Mouse (Mus musculus) liver, embryonic 16.5 days (tissue): ENCODE measurements at regions not wholly inside any gene's neighbourhood (a gene's known extent, or its start where the extent isn't known, plus 50 kb on each side); places are given as distances from the start of the nearest gene placed in this dataset.

Experiments used
- ATAC-seq: fragments of 200-750 bp; cut with Nextera tagmentation; 2 replicates; pipeline ENCODE4 v1.8.0; 2017; ENCODE audit warnings: low read depth, mild to moderate bottlenecking, moderate number of reproducible peaks, moderate library complexity
- H3K27ac ChIP-seq: fragments of 300-500 bp; sonication (generic); 2 replicates; pipeline ENCODE4 v1.5.1; 2014; ENCODE audit warnings: mild to moderate bottlenecking, low read length
- H3K27me3 ChIP-seq: fragments of 300-500 bp; sonication (generic); 2 replicates; pipeline ENCODE4 v1.6.1; 2014; ENCODE audit warnings: low read depth, low read length, mixed read lengths; ENCODE audit not compliant: control insufficient read depth, insufficient read depth
- H3K36me3 ChIP-seq: fragments of 300-500 bp; sonication (generic); 2 replicates; pipeline ENCODE4 v1.6.1; 2014; ENCODE audit warnings: mild to moderate bottlenecking; ENCODE audit not compliant: control insufficient read depth, insufficient read depth
- H3K4me1 ChIP-seq: fragments of 300-500 bp; sonication (generic); 2 replicates; pipeline ENCODE4 v1.6.1; 2014; ENCODE audit warnings: low read depth, low read length, mixed read lengths; ENCODE audit not compliant: control insufficient read depth
- H3K4me2 ChIP-seq: fragments of 300-500 bp; sonication (generic); 2 replicates; pipeline ENCODE4 v1.6.1; 2014; ENCODE audit warnings: low read depth, low read length, mixed read lengths
- H3K4me3 ChIP-seq: fragments of 300-500 bp; sonication (generic); 2 replicates; pipeline ENCODE4 v1.5.1; 2014; ENCODE audit warnings: low read depth, mild to moderate bottlenecking, low read length
- H3K9ac ChIP-seq: fragments of 300-500 bp; sonication (generic); 2 replicates; pipeline ENCODE4 v1.6.1; 2014; ENCODE audit warnings: low read depth, low read length
- H3K9me3 ChIP-seq: fragments of 300-500 bp; sonication (generic); replicated peaks from 2 replicates; pipeline ENCODE4 v1.6.1; 2016; ENCODE audit warnings: low read length; ENCODE audit not compliant: control insufficient read depth
- WGBS: fragments of 180-500 bp; shearing (Covaris S2); extraction: QIAGEN DNeasy Blood & Tissue Kit; methylation state at CpG from one replicate; pipeline ENCODE4 v1.1.7; 2014; ENCODE audit not compliant: insufficient replicate concordance; 5-methylcytosine and 5-hydroxymethylcytosine counted together

DNA sequence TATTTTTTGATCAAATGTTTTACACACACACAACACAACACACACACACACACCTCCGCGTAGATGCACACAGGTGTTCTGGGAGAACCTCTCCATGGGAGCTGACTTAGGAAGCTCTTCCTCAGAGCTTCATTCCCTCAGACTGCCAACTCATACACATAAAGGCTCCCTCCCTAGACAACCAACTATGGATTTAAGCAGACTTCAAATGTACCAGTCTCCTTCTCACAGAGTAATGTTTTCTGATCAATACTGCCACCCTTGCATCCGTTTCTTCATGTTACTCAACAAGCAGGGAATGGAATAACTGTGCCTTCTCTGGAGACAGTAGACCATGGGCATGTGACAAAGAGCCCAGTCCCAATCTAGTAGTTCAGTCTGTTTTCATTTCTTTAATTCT is 219.0 kb downstream of the Mef2c start:
- no peaks in the 10 kb centered on the region for H3K36me3 ChIP-seq
- no peak overlapping the region for H3K4me3 ChIP-seq
- H3K9me3 ChIP-seq = no peaks in the 10 kb centered on the region
- no peak for ATAC-seq
- WGBS = 9% methylated on average over 3 of the region's 3 CpGs
- peaks cover 94% of the 10 kb centered on the region for H3K27me3 ChIP-seq
- no peaks in the 10 kb centered on the region for H3K4me1 ChIP-seq
- no peak overlapping the region for H3K9ac ChIP-seq
- no peak overlapping the region for H3K4me2 ChIP-seq
- no peak overlapping the region for H3K27ac ChIP-seq

DNA sequence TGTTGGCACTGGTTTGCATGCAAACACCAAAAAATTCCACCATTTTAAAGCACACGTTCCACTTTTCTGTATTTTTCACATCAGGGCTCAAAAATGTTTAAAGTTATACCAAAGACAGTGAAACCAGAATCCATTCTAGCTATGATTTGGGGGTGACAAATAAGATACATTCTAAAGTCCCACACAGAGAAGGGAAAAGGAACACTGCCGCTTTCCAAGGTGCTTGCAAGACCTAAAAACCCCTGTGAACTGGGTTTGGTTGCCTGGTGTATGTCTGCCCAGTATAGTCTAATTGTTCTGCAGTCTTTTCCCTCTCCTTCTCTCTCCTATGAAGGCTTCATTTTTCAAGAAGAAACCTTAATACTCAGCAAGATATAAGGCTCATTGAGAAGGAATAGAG is 219.6 kb downstream of the Mef2c start:
- Histone ChIP-seq H3K9ac (no peak overlapping the region), H3K36me3 (no peaks in the 10 kb centered on the region), H3K27ac (no peak overlapping the region), H3K4me2 (no peak overlapping the region), H3K4me3 (no peak overlapping the region), H3K27me3 (peaks cover 94% of the 10 kb centered on the region), H3K9me3 (no peaks in the 10 kb centered on the region), H3K4me1 (no peaks in the 10 kb centered on the region)
- WGBS = 16% methylated on average over 2 of the region's 2 CpGs
- no peak for ATAC-seq

DNA sequence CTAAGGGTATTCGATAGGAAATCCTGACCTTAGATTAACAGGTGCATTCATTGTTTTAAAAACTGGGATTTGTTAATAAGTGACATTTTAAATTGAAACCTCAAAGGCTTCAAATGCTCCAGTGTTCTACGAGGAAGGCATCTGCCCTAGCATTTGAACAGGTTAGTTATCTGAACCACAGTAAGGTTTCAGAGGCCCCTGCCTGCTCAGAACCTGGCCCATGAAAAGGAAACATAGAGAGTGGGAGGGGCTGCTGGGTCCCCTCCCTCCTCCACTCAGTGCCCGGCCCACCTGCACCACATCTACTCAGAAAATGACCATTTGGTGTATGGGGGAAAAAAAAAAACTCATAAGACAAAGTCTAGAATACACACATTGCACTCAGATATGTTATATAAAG is 220.4 kb downstream of the Mef2c start:
- Histone ChIP-seq H3K9me3 (no peaks in the 10 kb centered on the region), H3K4me1 (no peaks in the 10 kb centered on the region), H3K27me3 (peaks cover 91% of the 10 kb centered on the region), H3K4me3 (no peak overlapping the region), H3K27ac (no peak overlapping the region), H3K4me2 (no peak overlapping the region), H3K36me3 (no peaks in the 10 kb centered on the region), H3K9ac (no peak overlapping the region)
- ATAC-seq = no peak
- 16% methylated on average over 3 of the region's 3 CpGs for WGBS

DNA sequence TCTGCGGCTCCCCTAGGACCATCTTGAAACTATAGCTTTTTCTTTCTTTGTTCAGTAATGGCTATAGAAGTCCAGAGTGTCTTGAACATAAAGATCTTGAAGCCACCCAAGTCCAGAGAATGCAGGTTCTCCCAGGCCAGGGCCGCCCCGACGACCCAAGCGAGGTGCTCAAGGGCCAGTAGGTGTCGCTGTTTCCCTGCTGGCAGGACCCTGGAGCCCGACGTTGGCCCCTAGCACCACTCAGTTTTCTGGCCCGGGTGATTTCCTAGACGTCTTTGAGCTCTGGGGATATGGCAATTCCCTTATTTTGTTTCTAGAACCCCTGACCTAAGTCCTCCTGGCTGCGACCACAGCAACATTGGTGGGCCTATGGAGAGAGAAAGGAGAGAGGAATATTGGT is 221.2 kb downstream of the Mef2c start:
- under 1% methylated on average over 11 of the region's 11 CpGs for WGBS
- H3K27me3 ChIP-seq = peaks cover 92% of the 10 kb centered on the region
- no peak overlapping the region for H3K27ac ChIP-seq
- no peak overlapping the region for H3K4me3 ChIP-seq
- H3K36me3 ChIP-seq = no peaks in the 10 kb centered on the region
- no peak overlapping the region for H3K9ac ChIP-seq
- no peak for ATAC-seq
- no peaks in the 10 kb centered on the region; the same call in 1 of the 2 replicates for H3K4me1 ChIP-seq
- H3K9me3 ChIP-seq = no peaks in the 10 kb centered on the region
- no peak overlapping the region for H3K4me2 ChIP-seq

DNA sequence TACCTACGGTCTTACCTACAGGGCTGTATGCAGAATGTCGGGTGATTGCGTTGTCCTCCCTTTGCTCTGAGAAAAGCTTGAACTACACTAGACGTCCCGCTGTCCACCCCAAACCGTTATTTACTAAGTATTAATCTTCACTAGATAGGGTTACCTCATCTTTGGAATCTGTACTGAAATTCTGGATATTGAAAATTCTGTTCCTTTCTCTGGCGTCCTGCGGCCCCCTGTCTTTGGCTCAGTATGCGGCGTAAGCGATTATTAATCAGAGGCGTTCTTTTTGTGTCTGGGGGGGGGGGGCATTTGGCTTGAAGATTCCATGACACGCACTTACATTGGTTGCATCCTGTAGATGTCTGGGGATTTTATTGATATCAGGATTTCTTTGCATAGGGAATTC is 222.0 kb downstream of the Mef2c start:
- Histone ChIP-seq H3K36me3 (no peaks in the 10 kb centered on the region), H3K9ac (no peak overlapping the region), H3K9me3 (no peaks in the 10 kb centered on the region), H3K27ac (no peak overlapping the region), H3K27me3 (peaks cover 93% of the 10 kb centered on the region), H3K4me3 (no peak overlapping the region), H3K4me2 (no peak overlapping the region), H3K4me1 (no peaks in the 10 kb centered on the region; the same call in 1 of the 2 replicates)
- 8% methylated on average over 13 of the region's 13 CpGs for WGBS
- no peak for ATAC-seq

DNA sequence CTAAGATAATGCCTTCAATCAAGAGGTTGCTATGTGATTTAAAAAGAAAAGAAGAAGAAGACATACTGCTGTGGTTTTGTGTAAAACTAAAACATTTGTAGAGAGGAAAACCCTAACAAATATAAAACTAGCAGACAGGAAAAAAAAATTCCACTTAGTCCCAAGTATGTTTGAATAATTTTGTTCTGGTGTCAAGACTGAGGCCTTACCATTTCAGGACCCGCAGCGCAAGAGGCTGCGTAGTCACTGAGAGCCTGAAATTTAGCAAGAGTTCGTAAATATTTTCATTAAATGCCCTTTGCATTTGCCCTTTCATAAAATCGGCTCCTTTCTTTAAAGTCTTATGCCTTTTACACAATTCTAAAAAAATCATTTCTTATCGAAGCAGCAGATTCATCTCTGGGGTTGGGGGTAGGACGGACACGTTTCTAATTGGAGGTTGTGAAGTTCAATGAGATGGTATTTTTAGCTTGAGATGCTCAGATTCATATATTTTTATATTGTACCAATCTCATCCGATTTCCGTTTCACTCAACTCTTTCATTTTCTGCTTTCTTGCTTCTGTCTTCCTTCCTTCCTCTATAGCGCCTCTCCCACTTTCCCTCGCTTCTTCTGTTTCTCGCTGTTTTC is 222.6 kb downstream of the Mef2c start:
- no peak overlapping the region for H3K27ac ChIP-seq
- no peaks in the 10 kb centered on the region for H3K9me3 ChIP-seq
- no peak for ATAC-seq
- peaks cover 93% of the 10 kb centered on the region for H3K27me3 ChIP-seq
- no peak overlapping the region for H3K9ac ChIP-seq
- 4% methylated on average over 13 of the region's 13 CpGs for WGBS
- H3K4me3 ChIP-seq = no peak overlapping the region
- H3K4me2 ChIP-seq = no peak overlapping the region
- no peaks in the 10 kb centered on the region for H3K36me3 ChIP-seq
- H3K4me1 ChIP-seq = no peaks in the 10 kb centered on the region; the same call in 1 of the 2 replicates

DNA sequence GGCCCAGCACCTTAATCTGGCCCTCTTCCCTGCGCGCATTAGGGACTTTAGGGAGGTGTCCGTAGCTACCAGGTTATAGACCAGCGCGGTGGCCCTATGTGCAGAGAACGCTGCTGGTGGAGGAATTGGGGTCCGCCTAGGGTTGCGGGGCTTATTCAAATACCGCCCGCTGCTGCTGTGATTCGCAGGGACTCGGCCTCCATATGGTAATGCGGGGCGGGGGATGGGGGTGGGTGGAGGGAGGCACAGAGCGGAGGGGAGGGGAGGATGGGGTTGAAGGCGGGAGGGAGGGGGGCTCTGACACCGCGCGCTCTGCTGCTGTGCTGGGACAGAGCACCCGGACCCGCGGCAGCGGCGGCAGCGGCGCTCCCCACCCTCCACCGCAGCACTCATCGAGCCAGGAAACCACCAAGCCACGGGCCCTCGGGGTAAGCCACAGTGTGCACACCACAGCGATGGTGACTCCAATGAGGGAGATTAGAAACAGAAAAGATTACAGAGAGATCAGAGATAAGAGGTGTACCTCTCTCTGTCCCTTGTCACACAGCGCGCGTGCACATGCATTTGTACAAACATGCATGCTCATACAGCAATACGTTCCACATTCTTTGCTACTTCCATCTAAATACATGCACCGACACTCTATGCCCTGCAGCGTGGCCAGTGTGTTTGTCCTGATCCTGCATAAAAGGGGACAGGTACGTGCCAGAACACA is 223.4 kb downstream of the Mef2c start:
- 1% methylated on average over 38 of the region's 38 CpGs for WGBS
- Histone ChIP-seq H3K9ac (no peak overlapping the region), H3K4me1 (no peaks in the 10 kb centered on the region; the same call in 1 of the 2 replicates), H3K4me3 (no peak overlapping the region), H3K4me2 (no peak overlapping the region), H3K27me3 (peaks cover 93% of the 10 kb centered on the region), H3K36me3 (no peaks in the 10 kb centered on the region), H3K9me3 (no peaks in the 10 kb centered on the region), H3K27ac (no peak overlapping the region)
- ATAC-seq = no peak

DNA sequence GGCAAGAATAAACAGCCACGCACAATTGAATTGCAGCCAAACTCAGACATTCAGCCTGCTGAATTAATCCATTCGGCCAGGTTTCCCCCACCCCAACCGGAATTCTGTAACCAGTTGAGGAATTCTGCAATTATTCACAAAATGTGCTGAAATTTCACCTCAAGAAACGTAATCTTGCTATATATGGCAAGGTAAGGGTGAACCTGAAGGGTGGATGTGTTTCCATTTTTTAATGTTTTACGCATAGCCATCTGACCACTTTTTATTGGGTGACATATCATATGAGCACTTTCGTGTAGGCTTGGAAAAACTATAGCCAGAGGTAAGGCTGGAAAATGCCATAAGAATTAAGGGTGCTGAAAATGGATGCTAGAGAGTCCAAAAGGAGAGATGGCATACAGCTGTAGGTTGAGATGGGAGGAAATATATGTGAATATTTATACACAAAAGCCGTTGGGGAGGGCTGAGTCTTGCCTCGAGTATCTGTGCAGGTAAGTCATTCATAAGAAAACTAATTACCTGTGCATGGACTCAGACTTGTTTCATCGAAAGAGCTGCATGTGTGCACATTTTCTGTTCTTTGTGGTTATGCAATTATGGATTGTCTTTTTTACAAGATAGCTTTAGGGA is 224.0 kb downstream of the Mef2c start:
- Histone ChIP-seq H3K9me3 (no peaks in the 10 kb centered on the region), H3K9ac (no peak overlapping the region), H3K4me2 (no peak overlapping the region), H3K36me3 (no peaks in the 10 kb centered on the region), H3K27me3 (peaks cover 93% of the 10 kb centered on the region), H3K4me1 (no peaks in the 10 kb centered on the region; the same call in 1 of the 2 replicates), H3K4me3 (no peak overlapping the region), H3K27ac (no peak overlapping the region)
- ATAC-seq = no peak
- WGBS = 6% methylated on average over 9 of the region's 9 CpGs

DNA sequence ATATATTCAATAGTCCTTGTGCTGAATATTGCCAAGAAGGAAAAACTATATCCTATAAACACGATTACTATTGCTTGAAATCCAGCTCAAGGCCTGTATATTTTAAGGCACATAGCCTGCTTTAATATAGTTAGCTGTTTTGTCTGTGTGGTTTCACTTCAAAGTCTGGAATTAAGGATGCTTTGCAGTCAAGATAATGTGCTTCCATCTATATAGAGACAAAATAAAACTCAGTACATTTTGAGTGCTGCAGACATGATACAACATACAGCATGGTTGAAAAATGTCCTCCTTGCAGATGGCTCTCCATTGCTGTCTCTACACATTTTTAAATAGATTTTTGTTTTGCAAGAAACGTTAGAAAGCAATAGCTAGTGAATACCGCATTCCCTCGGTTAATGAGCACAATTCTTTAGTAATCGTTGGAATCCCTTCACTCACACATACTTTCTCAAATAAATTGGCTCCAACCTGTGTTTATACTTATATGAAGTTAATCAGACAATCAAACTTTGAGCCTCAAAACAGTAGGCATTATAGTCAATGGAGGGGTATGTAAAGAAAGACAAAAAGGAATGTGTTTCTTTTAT is 224.7 kb downstream of the Mef2c start:
- Histone ChIP-seq H3K27me3 (peaks cover 94% of the 10 kb centered on the region), H3K9ac (no peak overlapping the region), H3K4me1 (no peaks in the 10 kb centered on the region; the same call in 1 of the 2 replicates), H3K4me3 (no peak overlapping the region), H3K4me2 (no peak overlapping the region), H3K9me3 (no peaks in the 10 kb centered on the region), H3K27ac (no peak overlapping the region), H3K36me3 (no peaks in the 10 kb centered on the region)
- 9% methylated on average over 5 of the region's 5 CpGs for WGBS
- no peak for ATAC-seq
